Mouse (Mus musculus) CD4-positive, CD25-positive, alpha-beta regulatory T cell, adult 9 weeks (primary cell): ENCODE data around the gene Gxylt1. TPM values are rescaled to one million over a fixed set of nuclear protein-coding genes. Genes with fewer than 3 reads are reported as not detected.

Source experiments
- polyA plus RNA-seq: library from polyadenylated mRNA; unstranded; fragments of 100-300 nt; shearing (Covaris generic); gene quantifications from one replicate; pipeline ENCODE4 v1.2.1, GENCODE M21; 2017

Gene Gxylt1
- 3.4 TPM for polyA plus RNA-seq

GRCm38 (mm10) chr15:93274679-93275583 lies at the start of gene Gxylt1:
Gxylt1 (minus strand) TSS chr15:93275179.

Other genes with a start within 250 kb of the Gxylt1 start
- gene Yaf2, start 61.8 kb upstream of the Gxylt1 start, polyA plus RNA-seq = 22.2 TPM
- 34.9 TPM for gene Zcrb1, start 123.2 kb upstream of the Gxylt1 start, polyA plus RNA-seq
- gene Pphln1, start 123.2 kb upstream of the Gxylt1 start, polyA plus RNA-seq = 52.2 TPM